Mouse (Mus musculus) ES-E14 (cell line): Measurements from ENCODE around the gene Snapc1. TPM values are rescaled to one million over a fixed set of nuclear protein-coding genes. Genes with fewer than 3 reads are reported as not detected.

Experiments used
- DNase-seq: peaks from one replicate; pipeline ENCODE4 v3.0.0-alpha.2; 2013; ENCODE audit warnings: low read depth, low spot score
- H3K27ac ChIP-seq: 2 replicates; pipeline ENCODE4 v1.5.1; 2012; ENCODE audit warnings: low read depth, mild to moderate bottlenecking, low read length, moderate library complexity, mixed read lengths; ENCODE audit not compliant: poor library complexity, insufficient read depth, severe bottlenecking
- H3K36me3 ChIP-seq: 2 replicates; pipeline ENCODE4 v1.6.1; 2012; ENCODE audit warnings: mild to moderate bottlenecking, low read length, moderate library complexity, mixed read lengths; ENCODE audit not compliant: control insufficient read depth, poor library complexity, insufficient read depth, severe bottlenecking
- H3K4me1 ChIP-seq, 2 experiments: fragments of 150-350 bp in 1 of 2; sonication (generic) in 1 of 2; 2 replicates each; pipeline ENCODE4 v1.6.1; 2012; ENCODE audit warnings: low read length in 2 of 2, mild to moderate bottlenecking in 1 of 2, mixed read lengths in 1 of 2; ENCODE audit not compliant: control insufficient read depth in 2 of 2, insufficient read depth in 2 of 2, poor library complexity in 1 of 2
- H3K4me3 ChIP-seq, 2 experiments: fragments of 150-350 bp in 1 of 2; sonication (generic) in 1 of 2; 2 replicates each; pipeline ENCODE4 v1.5.1; 2012; ENCODE audit warnings: low read length in 2 of 2, low read depth in 1 of 2, mild to moderate bottlenecking in 1 of 2, mixed read lengths in 1 of 2; ENCODE audit not compliant: insufficient read depth in 1 of 2, poor library complexity in 1 of 2, severe bottlenecking in 1 of 2
- H3K9ac ChIP-seq: 2 replicates; pipeline ENCODE4 v1.6.1; 2012; ENCODE audit warnings: low read depth, mild to moderate bottlenecking, low read length, mixed read lengths; ENCODE audit not compliant: poor library complexity, insufficient read depth, severe bottlenecking
- H3K9me3 ChIP-seq: fragments of 150-350 bp; sonication (generic); 2 replicates; pipeline ENCODE4 v1.6.1; 2012; ENCODE audit warnings: low read depth, mild to moderate bottlenecking, low read length; ENCODE audit not compliant: control insufficient read depth, insufficient read depth
- CHD2 ChIP-seq: IDR thresholded peaks from 2 replicates; pipeline ENCODE4 v1.6.1; 2014; ENCODE audit warnings: mild to moderate bottlenecking, low read depth, low read length, inconsistent platforms
- HCFC1 ChIP-seq: IDR thresholded peaks from 2 replicates; pipeline ENCODE4 v1.6.1; 2012; ENCODE audit warnings: low read length, inconsistent platforms, borderline replicate concordance; ENCODE audit not compliant: insufficient read depth
- MAFK ChIP-seq: IDR thresholded peaks from 2 replicates; pipeline ENCODE4 v1.6.1; 2014; ENCODE audit warnings: mild to moderate bottlenecking, low read depth, low read length, inconsistent platforms; ENCODE audit not compliant: insufficient read depth
- ZC3H11A ChIP-seq: IDR thresholded peaks from 2 replicates; pipeline ENCODE4 v1.6.1; 2012; ENCODE audit warnings: low read depth, mild to moderate bottlenecking, inconsistent platforms, low read length, borderline replicate concordance
- ZNF384 ChIP-seq: IDR thresholded peaks from 2 replicates; pipeline ENCODE4 v1.6.1; 2012; ENCODE audit warnings: low read depth, low read length, inconsistent platforms
- in situ Hi-C, 2 experiments: fragments of 600-800 bp; cut with MboI; formaldehyde crosslinking; loops; one replicate each; pipeline ENCODE4 v1.15.1; 2025; ENCODE audit warnings: low sequenced_read_pairs in 2 of 2, inconsistent platforms in 1 of 2; ENCODE audit not compliant: unreplicated experiment in 2 of 2
- total RNA-seq: library from RNA; depleted of rRNA; stranded (reverse); fragments of 300-350 nt; gene quantifications from 2 replicates; pipeline ENCODE4 v1.2.3, GENCODE M21; 2012

The Snapc1 gene
- total RNA-seq, 1 experiment = 12.3 TPM

GRCm38 (mm10) chr12:73969142-73969541, 4.9 kb downstream of the Snapc1 start:
- DNase-seq = no peak
- Histone ChIP-seq H3K27ac (no peak overlapping the region), H3K9ac (no peak overlapping the region), H3K4me3 (no peak overlapping the region), H3K36me3 (peaks cover 23% of the 10 kb centered on the region), H3K4me1 (no peaks in the 10 kb centered on the region), H3K9me3 (no peaks in the 10 kb centered on the region)
- TF ChIP-seq MAFK = no peak
- in situ Hi-C loops = no loop called here

DNA sequence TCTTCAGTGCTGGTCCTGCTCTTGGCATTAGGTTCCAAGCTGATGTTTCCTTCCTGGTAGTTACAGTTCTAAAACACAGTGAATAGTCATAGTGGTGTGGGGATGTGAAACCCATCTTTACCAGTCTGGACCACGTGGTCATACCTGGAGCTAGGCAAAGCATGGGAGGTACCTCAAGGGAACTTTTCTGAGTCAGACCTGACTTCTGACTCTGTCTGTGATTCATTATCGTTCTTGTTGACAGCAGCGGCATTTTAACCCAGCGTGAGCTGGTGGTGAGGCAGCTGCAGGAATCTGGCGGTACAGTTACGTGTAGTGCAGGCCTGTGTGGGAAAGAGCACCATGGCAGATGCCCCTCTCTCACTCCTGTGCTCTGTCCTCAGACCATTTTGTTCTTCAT, 10.3 kb downstream of the Snapc1 start:
- H3K4me3 ChIP-seq = no peak overlapping the region
- no peaks in the 10 kb centered on the region for H3K9me3 ChIP-seq
- in situ Hi-C loops = no loop called here
- H3K27ac ChIP-seq = no peak overlapping the region
- H3K9ac ChIP-seq = no peak overlapping the region
- TF ChIP-seq CHD2 (no peak), ZNF384 (no peak), MAFK (no peak)
- peaks cover 17% of the 10 kb centered on the region for H3K36me3 ChIP-seq
- H3K4me1 ChIP-seq = no peaks in the 10 kb centered on the region
- DNase-seq = no peak

DNA sequence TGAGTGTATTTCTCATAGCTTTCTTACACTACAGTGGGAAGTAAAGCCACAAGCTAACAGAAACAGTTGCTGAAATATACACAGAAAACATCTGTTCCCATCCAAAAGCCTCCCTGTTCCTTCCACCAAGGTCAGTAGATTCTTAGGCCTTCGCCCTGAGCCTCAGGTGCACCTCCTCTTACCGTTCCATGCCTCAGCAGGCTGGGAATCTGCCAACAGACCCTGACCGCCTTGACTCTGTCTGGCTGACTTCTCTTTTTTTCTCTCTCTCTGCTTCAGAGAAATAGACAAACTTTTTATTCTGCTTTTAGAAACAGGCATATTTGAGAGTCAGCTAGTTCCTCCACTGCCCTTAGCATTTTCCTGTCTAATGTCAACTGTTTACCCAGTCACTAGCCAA, 13.9 kb downstream of the Snapc1 start:
- in situ Hi-C loops = no loop called here
- H3K9ac ChIP-seq = no peak overlapping the region
- DNase-seq = no peak
- H3K36me3 ChIP-seq = peaks cover 11% of the 10 kb centered on the region
- H3K4me1 ChIP-seq = no peaks in the 10 kb centered on the region
- no peak for TF ChIP-seq CHD2
- no peak for TF ChIP-seq MAFK
- TF ChIP-seq ZNF384 = no peak
- no peak for TF ChIP-seq HCFC1
- TF ChIP-seq ZC3H11A = no peak
- H3K4me3 ChIP-seq = no peak overlapping the region
- no peaks in the 10 kb centered on the region for H3K9me3 ChIP-seq
- no peak overlapping the region for H3K27ac ChIP-seq

DNA sequence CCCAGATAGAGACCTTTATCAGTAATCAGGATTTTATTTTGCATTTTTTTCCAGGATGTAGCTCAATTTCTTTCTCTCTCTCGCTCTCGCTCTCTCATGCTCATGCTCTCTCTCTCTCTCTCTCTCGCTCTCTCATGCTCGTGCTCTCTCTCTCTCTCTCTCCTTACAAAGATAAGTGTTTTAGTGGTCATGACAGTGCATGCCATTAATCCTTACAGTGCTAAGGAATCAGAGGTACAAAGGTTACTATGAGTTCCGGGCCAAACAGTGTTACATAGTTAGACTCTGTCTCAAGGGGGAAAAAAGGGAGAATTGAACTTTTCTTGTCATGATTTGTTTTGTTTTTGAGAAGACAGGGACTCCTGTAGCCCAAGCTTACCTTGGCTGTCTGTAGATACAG, 15.4 kb downstream of the Snapc1 start:
- Histone ChIP-seq H3K4me3 (no peak overlapping the region), H3K36me3 (peaks cover 10% of the 10 kb centered on the region), H3K9me3 (no peaks in the 10 kb centered on the region), H3K27ac (no peak overlapping the region), H3K9ac (no peak overlapping the region), H3K4me1 (no peaks in the 10 kb centered on the region)
- TF ChIP-seq CHD2 (no peak), ZNF384 (no peak), HCFC1 (no peak), ZC3H11A (no peak), MAFK (no peak)
- in situ Hi-C loops = no loop called here
- no peak for DNase-seq

DNA sequence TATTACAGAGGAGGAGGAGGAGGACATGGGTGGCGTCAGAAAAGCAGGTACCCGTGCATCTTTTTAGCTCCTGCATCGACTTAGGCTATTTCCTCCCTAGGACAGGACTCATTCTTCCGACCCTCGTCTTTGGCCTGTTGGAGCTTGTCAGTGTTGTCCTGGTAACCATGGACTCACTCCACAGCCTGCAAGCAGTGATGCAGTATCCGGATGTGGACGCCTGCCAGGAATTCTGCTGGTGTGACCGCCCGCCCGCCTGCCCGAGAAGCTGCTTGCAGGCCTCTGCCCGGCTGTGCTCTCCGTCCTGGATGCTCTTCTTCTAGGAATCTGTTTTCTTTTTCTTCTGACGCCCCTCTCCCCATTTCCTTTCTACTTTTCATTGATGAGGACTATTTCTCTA, 18.3 kb downstream of the Snapc1 start:
- no peak overlapping the region for H3K27ac ChIP-seq
- no peaks in the 10 kb centered on the region for H3K4me1 ChIP-seq
- H3K4me3 ChIP-seq = no peak overlapping the region
- H3K36me3 ChIP-seq = peaks cover 17% of the 10 kb centered on the region
- DNase-seq = no peak
- no peaks in the 10 kb centered on the region for H3K9me3 ChIP-seq
- in situ Hi-C loops = no loop called here
- H3K9ac ChIP-seq = no peak overlapping the region
- no peak for TF ChIP-seq ZNF384
- no peak for TF ChIP-seq ZC3H11A
- no peak for TF ChIP-seq HCFC1
- no peak for TF ChIP-seq MAFK
- TF ChIP-seq CHD2 = no peak
